Mouse (Mus musculus) heart, adult 2 months (tissue): Measurements from ENCODE around the gene Klf15.

Experiments used
- CTCF ChIP-seq: fragments of 200-600 bp; IDR thresholded peaks from 2 replicates; pipeline ENCODE4 v1.8.1; 2022; ENCODE audit warnings: antibody characterized with exemption, mild to moderate bottlenecking, moderate library complexity
- POLR2A ChIP-seq: fragments of 200-500 bp; IDR thresholded peaks from 2 replicates; pipeline ENCODE4 v1.6.1; 2011; ENCODE audit warnings: mild to moderate bottlenecking, low read depth, low read length, control low read depth; ENCODE audit not compliant: insufficient read depth

DNA sequence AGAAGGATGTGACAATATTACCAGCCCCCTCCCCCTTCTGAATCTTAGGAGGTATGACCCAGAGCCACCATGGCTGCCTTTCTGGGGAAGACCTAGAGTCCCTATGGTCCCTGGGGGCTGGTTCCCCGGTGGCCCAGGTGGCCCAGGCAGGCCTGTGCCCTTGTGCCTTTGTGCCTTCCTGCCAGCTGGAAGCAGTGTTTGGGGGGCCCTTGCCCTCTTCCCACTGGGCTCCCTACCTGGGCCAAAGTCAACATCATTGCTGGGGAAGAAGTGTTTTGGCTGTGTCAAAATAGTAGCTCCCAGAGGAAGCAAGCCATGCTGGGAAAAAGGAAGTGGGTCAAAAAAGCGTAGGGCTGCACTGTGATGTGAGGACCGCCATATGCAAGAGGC, 12.0 kb downstream of the Klf15 start:
- TF ChIP-seq POLR2A (no peak), CTCF (no peak)
